Mouse (Mus musculus): Measurements from ENCODE around the gene Atf6b. TPM values are rescaled to one million over a fixed set of nuclear protein-coding genes. Genes with fewer than 3 reads are reported as not detected.

Gene Atf6b
- polyA plus RNA-seq, 1 experiment from 2014 or later: 111 TPM

- 92% methylated on average over 11 of the region's 11 CpGs for WGBS
- H3K27me3 ChIP-seq (ENCODE audit: low read depth, poor library complexity, severe bottlenecking): no peaks in the 10 kb centered on the region
- peaks cover 83% of the 10 kb centered on the region for H3K36me3 ChIP-seq
- DNase-seq (ENCODE audit: low spot score): no peak
- no peaks in the 10 kb centered on the region for H3K9me3 ChIP-seq (replicated peaks)
- no peak overlapping the region for H3K27ac ChIP-seq (replicated peaks)
- no peak overlapping the region for H3K4me3 ChIP-seq
- H3K4me1 ChIP-seq: peaks cover 16% of the 10 kb centered on the region
Measured at GRCm38 (mm10) chr17:34613054-34613645, 33.8 kb upstream of the Atf6b start.

- Histone ChIP-seq H3K4me3 (peak overlapping the region; percentile 11; the same call in 1 of the 2 replicates), H3K4me1 (peaks cover 11% of the 10 kb centered on the region), H3K27ac (replicated peaks) (no peak overlapping the region), H3K36me3 (peaks cover 78% of the 10 kb centered on the region), H3K9me3 (replicated peaks) (no peaks in the 10 kb centered on the region), H3K27me3 (ENCODE audit: low read depth, poor library complexity, severe bottlenecking) (no peaks in the 10 kb centered on the region)
- no peak for DNase-seq (ENCODE audit: low spot score)
- WGBS: 90% methylated on average over 10 of the region's 10 CpGs
Measured at GRCm38 (mm10) chr17:34613830-34614229, 33.1 kb upstream of the Atf6b start.

GRCm38 (mm10) chr17:34615871-34616270 is 31.1 kb upstream of the Atf6b start, which contains the start of gene Egfl8:
Gene Egfl8 (minus strand): TSS chr17:34615971.
- 72% methylated on average over 6 of the region's 6 CpGs for WGBS
- H3K36me3 ChIP-seq: peaks cover 72% of the 10 kb centered on the region
- no peak within 1 kb of the TSS for H3K4me3 ChIP-seq
- peaks cover 10% of the 10 kb centered on the region for H3K4me1 ChIP-seq
- no peaks in the 10 kb centered on the region for H3K9me3 ChIP-seq (replicated peaks)
- H3K27ac ChIP-seq (replicated peaks): peak within 1 kb of the TSS; percentile 53; the same call in 1 of the 2 replicates
- DNase-seq (ENCODE audit: low spot score): no peak
- H3K27me3 ChIP-seq (ENCODE audit: low read depth, poor library complexity, severe bottlenecking): no peaks in the 10 kb centered on the region

- H3K36me3 ChIP-seq: peaks cover 70% of the 10 kb centered on the region
Measured at GRCm38 (mm10) chr17:34618999-34619398, 27.9 kb upstream of the Atf6b start.

GRCm38 (mm10) chr17:34621006-34621405 is 25.9 kb upstream of the Atf6b start:
- peaks cover 61% of the 10 kb centered on the region for H3K36me3 ChIP-seq
- DNase-seq (ENCODE audit: low spot score): no peak

More at GRCm38 (mm10) chr17:34618999-34619398, 27.9 kb upstream of the Atf6b start:
- Histone ChIP-seq H3K9me3 (replicated peaks) (no peaks in the 10 kb centered on the region), H3K4me1 (peaks cover 10% of the 10 kb centered on the region), H3K27ac (replicated peaks) (no peak overlapping the region), H3K4me3 (no peak overlapping the region), H3K27me3 (ENCODE audit: low read depth, poor library complexity, severe bottlenecking) (no peaks in the 10 kb centered on the region)
- peak; percentile 64 for DNase-seq (ENCODE audit: low spot score)
- WGBS: 19% methylated on average over 6 of the region's 6 CpGs

GRCm38 (mm10) chr17:34623161-34623560 is 23.8 kb upstream of the Atf6b start:
- no peak overlapping the region for H3K4me3 ChIP-seq
- peaks cover under 1% of the 10 kb centered on the region; the same call in 1 of the 2 replicates for H3K27me3 ChIP-seq (ENCODE audit: low read depth, poor library complexity, severe bottlenecking)
- H3K9me3 ChIP-seq (replicated peaks): no peaks in the 10 kb centered on the region
- peaks cover 44% of the 10 kb centered on the region for H3K36me3 ChIP-seq
- 92% methylated on average over 9 of the region's 9 CpGs for WGBS
- H3K4me1 ChIP-seq: peaks cover 24% of the 10 kb centered on the region
- no peak for DNase-seq (ENCODE audit: low spot score)
- H3K27ac ChIP-seq (replicated peaks): no peak overlapping the region

More at GRCm38 (mm10) chr17:34621006-34621405, 25.9 kb upstream of the Atf6b start:
- H3K4me3 ChIP-seq: no peak overlapping the region
- no peaks in the 10 kb centered on the region for H3K9me3 ChIP-seq (replicated peaks)
- H3K27me3 ChIP-seq (ENCODE audit: low read depth, poor library complexity, severe bottlenecking): no peaks in the 10 kb centered on the region
- 94% methylated on average over 8 of the region's 8 CpGs for WGBS
- no peak overlapping the region for H3K27ac ChIP-seq (replicated peaks)
- H3K4me1 ChIP-seq: peaks cover 8% of the 10 kb centered on the region

- peaks cover 19% of the 10 kb centered on the region for H3K27me3 ChIP-seq (ENCODE audit: low read depth, poor library complexity, severe bottlenecking)
- H3K9me3 ChIP-seq (replicated peaks): no peaks in the 10 kb centered on the region
- DNase-seq (ENCODE audit: low spot score): no peak
- H3K4me3 ChIP-seq: no peak overlapping the region
- peaks cover 43% of the 10 kb centered on the region for H3K36me3 ChIP-seq
- H3K27ac ChIP-seq (replicated peaks): no peak overlapping the region
- peaks cover 42% of the 10 kb centered on the region for H3K4me1 ChIP-seq
- WGBS: 94% methylated on average over 3 of the region's 3 CpGs
Measured at GRCm38 (mm10) chr17:34624981-34625380, 22.0 kb upstream of the Atf6b start.

- H3K36me3 ChIP-seq: peaks cover 35% of the 10 kb centered on the region
- DNase-seq (ENCODE audit: low spot score): no peak
- no peaks in the 10 kb centered on the region for H3K9me3 ChIP-seq (replicated peaks)
- H3K27ac ChIP-seq (replicated peaks): peak overlapping the region; percentile 94
- H3K4me3 ChIP-seq: peak overlapping the region; percentile 64
- peaks cover 31% of the 10 kb centered on the region for H3K27me3 ChIP-seq (ENCODE audit: low read depth, poor library complexity, severe bottlenecking)
- WGBS: 53% methylated on average over 16 of the region's 16 CpGs
- peaks cover 54% of the 10 kb centered on the region for H3K4me1 ChIP-seq
Measured at GRCm38 (mm10) chr17:34626062-34626772, 20.7 kb upstream of the Atf6b start.

GRCm38 (mm10) chr17:34626773-34627092 is 20.2 kb upstream of the Atf6b start:
- WGBS: 0% methylated on average over 18 of the region's 18 CpGs
- H3K9me3 ChIP-seq (replicated peaks): no peaks in the 10 kb centered on the region
- peaks cover 60% of the 10 kb centered on the region for H3K4me1 ChIP-seq
- peaks cover 30% of the 10 kb centered on the region for H3K36me3 ChIP-seq
- H3K4me3 ChIP-seq: peak overlapping the region; percentile 64
- H3K27me3 ChIP-seq (ENCODE audit: low read depth, poor library complexity, severe bottlenecking): peaks cover 36% of the 10 kb centered on the region
- peak; percentile 54 for DNase-seq (ENCODE audit: low spot score)
- peak overlapping the region; percentile 94 for H3K27ac ChIP-seq (replicated peaks)

GRCm38 (mm10) chr17:34627093-34627942 is 19.6 kb upstream of the Atf6b start:
- H3K4me3 ChIP-seq: peak overlapping the region; percentile 64
- H3K27me3 ChIP-seq (ENCODE audit: low read depth, poor library complexity, severe bottlenecking): peaks cover 42% of the 10 kb centered on the region
- H3K27ac ChIP-seq (replicated peaks): peak overlapping the region; percentile 94
- peaks cover 24% of the 10 kb centered on the region for H3K36me3 ChIP-seq
- under 1% methylated on average over 45 of the region's 45 CpGs for WGBS
- no peaks in the 10 kb centered on the region for H3K9me3 ChIP-seq (replicated peaks)
- peak; percentile 93 for DNase-seq (ENCODE audit: low spot score)
- H3K4me1 ChIP-seq: peaks cover 65% of the 10 kb centered on the region

GRCm38 (mm10) chr17:34627943-34628643 is 18.9 kb upstream of the Atf6b start, which contains the start of gene Ppt2:
Gene Ppt2 (minus strand): TSS chr17:34628510.
- peaks cover 16% of the 10 kb centered on the region for H3K36me3 ChIP-seq
- H3K4me3 ChIP-seq: peak within 1 kb of the TSS; percentile 64
- no peaks in the 10 kb centered on the region for H3K9me3 ChIP-seq (replicated peaks)
- peaks cover 50% of the 10 kb centered on the region for H3K27me3 ChIP-seq (ENCODE audit: low read depth, poor library complexity, severe bottlenecking)
- DNase-seq (ENCODE audit: low spot score): no peak
- 7% methylated on average over 29 of the region's 29 CpGs for WGBS
- peaks cover 71% of the 10 kb centered on the region for H3K4me1 ChIP-seq
- H3K27ac ChIP-seq (replicated peaks): peak within 1 kb of the TSS; percentile 94

GRCm38 (mm10) chr17:34628644-34628967 is 18.3 kb upstream of the Atf6b start:
- Histone ChIP-seq H3K4me1 (peaks cover 74% of the 10 kb centered on the region), H3K36me3 (peaks cover 11% of the 10 kb centered on the region), H3K27me3 (ENCODE audit: low read depth, poor library complexity, severe bottlenecking) (peaks cover 55% of the 10 kb centered on the region), H3K9me3 (replicated peaks) (no peaks in the 10 kb centered on the region), H3K27ac (replicated peaks) (peak overlapping the region; percentile 94), H3K4me3 (peak overlapping the region; percentile 64)
- WGBS: 16% methylated on average over 5 of the region's 5 CpGs
- no peak for DNase-seq (ENCODE audit: low spot score)

Data from midbrain, embryonic 10.5 days (tissue).